Mouse (Mus musculus) liver, embryonic 15.5 days (tissue): Measurements from ENCODE around the gene Rbm8a2. TPM values are rescaled to one million over a fixed set of nuclear protein-coding genes. Genes with fewer than 3 reads are reported as not detected.

Experiments used
- polyA plus RNA-seq: library from polyadenylated mRNA; unstranded; fragments of >200 nt; fragmentation: Nextera tagmentation; extraction: Ambion mirVana; gene quantifications from 2 replicates; pipeline ENCODE4 v1.2.1, GENCODE M21; 2015

The Rbm8a2 gene
- polyA plus RNA-seq, 1 experiment from 2014 or later: 0.35 TPM

Other genes starting within 250 kb of the Rbm8a2 start
- gene Exo1, start 98.5 kb downstream of the Rbm8a2 start, polyA plus RNA-seq: 29.8 and 31.9 TPM in 2 replicates
- gene Gm38100, start 58.8 kb downstream of the Rbm8a2 start, polyA plus RNA-seq: not detected in 2 replicates